Mouse (Mus musculus) erythroblast, embryonic 14.5 days (primary cell): ENCODE measurements at regions not wholly inside any gene's neighbourhood (a gene's known extent, or its start where the extent isn't known, plus 50 kb on each side); places are given as distances from the start of the nearest gene placed in this dataset.

Source experiments
- GATA1 ChIP-seq: IDR thresholded peaks from 2 replicates; pipeline ENCODE4 v1.6.1; 2012; ENCODE audit warnings: low read length, inconsistent platforms, mixed read lengths
- TAL1 ChIP-seq: IDR thresholded peaks from 3 replicates; pipeline ENCODE4 v1.6.1; 2012; ENCODE audit warnings: low read length, inconsistent platforms, mixed read lengths

DNA sequence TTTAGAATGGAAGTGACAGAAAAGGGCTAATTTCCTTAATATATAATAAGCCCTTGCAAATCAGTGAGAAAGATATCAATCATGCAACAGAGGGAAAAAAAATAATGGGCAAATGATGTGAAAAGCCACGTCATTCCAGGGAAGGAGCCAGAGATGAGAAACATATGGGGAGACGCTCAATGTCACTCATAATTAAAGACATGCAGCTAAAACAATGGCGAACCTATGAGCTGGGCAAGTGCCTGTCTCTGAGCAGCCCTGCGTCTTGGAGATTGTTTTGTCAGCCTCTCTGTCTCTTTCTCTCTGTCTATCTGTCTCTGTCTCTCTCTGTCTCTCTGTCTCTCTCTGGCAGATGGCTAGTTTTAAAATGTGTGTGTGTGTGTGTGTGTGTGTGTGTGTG lies 360.1 kb downstream of the Zfp536 start:
- no peak for TF ChIP-seq TAL1
- TF ChIP-seq GATA1, result no peak
